Mouse (Mus musculus) heart, adult 11 months (tissue): ENCODE data around the gene Slc10a7.

ENCODE experiments used
- DNase-seq: peaks from one replicate; pipeline ENCODE4 v3.0.0; 2022

The Slc10a7 gene

GRCm38 (mm10) chr8:78741965-78742364, 232.8 kb downstream of the Slc10a7 start:
- DNase-seq = no peak

GRCm38 (mm10) chr8:78742453-78742852, 233.3 kb downstream of the Slc10a7 start:
- DNase-seq = peak; percentile 99

- no peak for DNase-seq
These were observed 237.9 kb downstream of the Slc10a7 start for GRCm38 (mm10) chr8:78747052-78747451.

- DNase-seq = peak; percentile 72
These were observed 239.6 kb downstream of the Slc10a7 start for GRCm38 (mm10) chr8:78748701-78749100.

DNA sequence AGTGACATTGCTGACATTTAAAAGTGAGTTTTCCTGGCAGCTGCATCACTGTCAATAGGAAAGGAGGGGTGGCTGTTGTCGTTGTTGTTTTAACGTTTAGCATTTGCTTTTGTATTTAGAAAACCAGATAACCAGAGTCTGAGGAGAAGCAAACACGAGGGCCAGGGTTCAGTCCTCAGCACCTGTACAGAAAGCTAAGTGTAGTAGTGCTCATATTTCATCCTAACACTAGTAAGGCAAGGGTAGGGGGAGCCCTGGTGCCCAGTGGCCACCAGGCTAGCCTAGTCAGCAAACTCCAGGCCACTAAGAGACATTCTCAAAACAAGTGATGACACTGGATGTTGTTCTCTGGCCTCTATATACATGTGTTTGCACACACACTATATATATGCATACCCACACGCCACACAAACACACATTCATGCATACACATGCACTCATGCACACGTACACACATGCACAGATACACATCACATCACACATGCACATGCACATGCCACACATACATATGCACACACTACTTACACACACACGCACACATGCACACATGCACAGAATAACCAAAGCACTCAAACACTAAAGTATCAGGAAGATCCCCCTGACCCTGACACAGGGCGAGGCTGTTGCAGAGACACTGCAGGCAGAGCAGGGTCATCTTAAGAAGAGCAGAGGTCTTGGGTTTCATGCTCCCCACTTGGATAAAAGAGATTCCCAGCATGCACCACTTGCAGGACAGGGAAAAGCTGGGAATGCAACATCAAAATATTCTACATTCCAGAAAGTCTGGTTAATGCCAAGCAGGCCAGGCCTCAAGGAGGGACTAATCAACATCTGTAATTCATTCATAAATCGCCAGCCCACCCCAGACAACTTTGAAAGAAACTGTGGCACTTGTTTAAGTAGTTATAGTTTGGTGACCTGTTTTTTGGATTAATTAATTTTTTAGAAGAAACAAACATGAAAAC, 241.0 kb downstream of the Slc10a7 start:
- peak; percentile 68 for DNase-seq

GRCm38 (mm10) chr8:78751151-78751550, 242.0 kb downstream of the Slc10a7 start:
- DNase-seq = peak; percentile 71

DNA sequence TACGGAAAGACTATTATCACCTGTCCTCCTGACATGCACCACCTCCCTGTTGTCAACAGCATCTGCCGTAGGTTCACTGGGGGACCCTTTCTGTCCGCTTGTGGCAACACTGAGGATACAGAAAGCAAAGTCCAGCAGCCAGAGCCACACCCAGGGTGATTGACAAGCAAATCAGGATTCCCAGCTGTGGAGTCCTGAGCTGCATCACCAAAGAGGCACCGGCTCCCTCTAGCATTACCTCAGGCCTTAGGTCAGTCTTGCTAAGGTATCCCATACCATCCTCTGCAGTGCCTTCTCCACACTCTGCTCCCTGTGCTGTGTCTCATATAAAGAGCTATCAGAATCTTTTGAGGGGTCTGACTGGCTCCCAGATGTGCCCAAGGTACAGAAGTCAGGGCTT, 245.8 kb downstream of the Slc10a7 start:
- DNase-seq = peak; percentile 80

DNA sequence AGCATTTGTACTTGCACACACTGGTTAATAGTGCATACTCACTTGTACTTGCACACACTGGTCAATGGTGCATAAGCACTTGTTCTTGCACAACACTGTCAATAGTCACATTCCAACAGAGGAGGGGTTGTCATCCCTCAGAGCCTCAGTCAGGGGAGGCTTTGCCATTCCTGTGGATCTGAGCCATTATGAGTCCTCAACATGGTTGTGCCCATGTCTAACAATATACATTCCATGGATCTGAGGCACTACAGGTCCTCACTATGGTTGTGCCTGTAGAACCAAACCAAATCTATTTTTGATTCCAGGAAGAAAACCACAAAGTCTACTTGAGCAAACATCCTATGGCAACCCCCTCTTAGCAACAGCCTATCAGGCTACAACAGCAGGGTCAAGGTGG, 250.0 kb downstream of the Slc10a7 start:
- DNase-seq = peak; percentile 31

- peak; percentile 87 for DNase-seq
These were observed 255.8 kb downstream of the Slc10a7 start for GRCm38 (mm10) chr8:78764976-78765375.

DNA sequence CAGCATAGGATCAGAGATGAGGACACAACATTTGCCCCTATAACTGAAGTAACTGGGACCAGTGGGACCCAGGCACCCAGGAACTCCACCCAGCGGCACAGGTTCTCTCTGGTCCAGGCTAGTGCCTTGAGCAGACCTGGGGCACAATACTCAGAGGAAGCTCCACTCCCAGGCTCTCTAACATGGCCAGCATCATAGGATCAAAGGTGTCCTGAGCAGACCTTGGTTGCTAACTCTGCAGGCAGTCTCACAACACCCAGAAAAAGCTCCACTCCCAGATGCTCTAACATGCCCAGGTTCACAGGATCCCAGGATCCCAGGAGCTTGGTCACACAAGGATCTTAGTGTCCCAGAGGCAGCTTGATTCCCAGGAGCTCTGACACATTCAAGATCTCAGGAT, 256.4 kb downstream of the Slc10a7 start:
- DNase-seq = peak; percentile 85

- DNase-seq = peak; percentile 67
These were observed 261.4 kb downstream of the Slc10a7 start for GRCm38 (mm10) chr8:78770584-78770983.

DNA sequence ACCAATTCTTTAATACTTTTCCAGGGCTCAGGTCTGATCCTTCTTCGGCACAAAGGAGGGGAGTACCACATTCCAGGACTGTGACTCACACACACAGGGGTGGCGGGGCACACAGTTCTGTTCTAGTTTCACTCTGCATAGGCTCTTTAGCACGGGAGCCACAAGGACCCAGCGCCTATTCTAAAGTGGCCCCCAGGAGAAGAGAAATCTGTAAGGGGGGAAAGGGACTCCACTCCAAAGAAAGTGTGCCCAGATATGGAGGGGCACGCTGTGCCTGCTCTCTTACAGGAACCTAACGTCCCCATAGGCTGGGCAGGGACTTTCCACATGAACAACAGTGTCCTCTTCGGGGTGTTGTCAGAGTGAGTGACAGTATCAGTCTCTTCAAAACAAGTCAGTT, 262.1 kb downstream of the Slc10a7 start:
- peak; percentile 71 for DNase-seq

GRCm38 (mm10) chr8:78776816-78777215, 267.7 kb downstream of the Slc10a7 start:
- peak; percentile 51 for DNase-seq
